Mouse (Mus musculus): Measurements from ENCODE around the gene Lamtor1. TPM values are rescaled to one million over a fixed set of nuclear protein-coding genes. Genes with fewer than 3 reads are reported as not detected.
"Not testable (repeated sequence)": the region's sequence is repeated elsewhere in the genome, so short reads cannot be mapped to it uniquely, and the experiment has no call there.

Lamtor1 gene
- total RNA-seq, 2 experiments from 2014 or later, result 90.2 to 100.0 TPM

DNA sequence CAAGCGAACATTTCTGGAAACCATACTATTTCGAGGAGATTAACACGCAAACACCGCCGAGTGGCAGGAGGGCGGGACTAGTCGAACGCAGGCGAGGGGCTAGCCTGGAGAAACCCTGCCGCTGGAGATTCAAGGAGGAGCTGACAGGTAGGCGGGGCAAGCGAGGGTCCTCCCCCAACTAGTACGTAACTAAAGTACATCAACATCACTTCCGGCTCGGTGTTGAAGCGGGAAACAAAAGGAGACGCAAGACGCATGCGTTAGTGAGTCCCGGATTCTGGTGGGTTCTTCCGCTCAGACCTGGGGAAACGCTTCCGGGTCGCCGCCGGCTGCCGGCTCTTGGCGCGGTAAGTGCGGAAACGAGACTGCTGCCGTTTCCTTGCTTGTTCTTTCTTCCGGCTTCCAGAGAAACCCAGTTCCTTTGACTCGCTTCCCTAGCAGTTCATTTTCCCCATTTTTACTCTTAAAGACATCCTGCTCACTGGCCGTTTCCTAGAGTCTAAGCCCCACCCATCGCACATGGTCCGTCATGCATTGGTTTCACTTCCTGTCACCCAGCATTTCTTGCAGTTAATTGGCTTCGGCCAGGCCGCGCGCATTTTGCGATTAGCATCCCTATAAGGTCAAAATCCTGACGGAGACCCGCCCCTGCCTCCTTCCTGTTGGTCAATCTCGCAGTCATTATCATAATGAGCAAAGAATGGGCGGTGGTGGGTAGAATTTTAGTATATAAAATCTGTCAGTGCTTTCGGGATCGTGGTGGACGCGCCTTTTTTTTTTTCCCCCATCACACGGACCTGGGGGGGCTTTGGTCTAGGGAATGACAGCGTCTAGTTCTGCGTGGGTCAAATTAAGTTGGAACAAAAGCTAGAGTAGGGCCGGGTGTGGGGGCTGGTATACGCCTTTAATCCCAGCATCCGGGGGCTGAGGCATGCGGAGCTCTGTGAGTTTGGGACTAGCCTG lies 9.3 kb upstream of the Lamtor1 start:
- intact Hi-C loops (cut with DNase I), result loop anchor here (5.0 kb wide), 4 partner anchors 36 to 234 kb away; partner anchors contain the start of genes Clpb, Inppl1, Lrrc51 and Numa1
- DNase-seq, result peak; percentile 91 to 95

DNA sequence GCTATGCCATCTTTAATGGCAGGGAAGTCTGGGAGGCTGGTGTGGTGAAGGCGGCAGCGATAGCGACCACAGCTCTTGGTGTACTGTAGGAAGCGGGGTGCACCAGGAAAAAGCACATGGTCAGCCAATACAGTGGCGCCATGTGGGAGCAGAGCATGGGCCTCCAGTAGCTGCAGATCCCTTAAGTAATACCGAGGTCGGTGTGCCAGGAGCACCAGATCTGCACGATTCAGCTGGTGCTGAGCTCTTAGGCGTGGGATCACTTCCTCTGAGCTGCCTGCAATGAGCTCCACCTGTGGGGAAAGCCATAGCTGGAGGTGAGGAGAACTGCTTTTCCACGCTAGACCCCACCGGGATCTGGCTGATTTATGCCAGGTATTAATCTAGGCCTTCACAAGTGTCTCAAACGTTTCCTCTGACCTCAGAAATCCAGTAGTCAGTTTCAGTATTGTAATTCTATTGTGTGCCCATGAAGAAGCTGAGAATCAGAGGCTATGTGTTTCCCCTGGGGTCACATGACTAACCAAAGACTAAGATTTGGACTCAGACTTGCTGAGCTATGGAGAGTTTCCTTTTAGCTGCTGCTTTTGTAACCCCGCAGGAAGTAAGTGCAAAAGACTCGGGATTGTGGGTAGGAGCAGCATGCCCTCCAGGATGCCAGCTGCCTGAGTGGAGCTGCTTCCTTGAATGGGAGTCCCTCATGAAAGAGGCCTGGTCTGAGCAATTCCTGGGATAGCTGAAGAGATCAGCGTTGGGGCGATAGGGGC lies 5.2 kb upstream of the Lamtor1 start:
- intact Hi-C loops (cut with DNase I), result no loop called here

DNA sequence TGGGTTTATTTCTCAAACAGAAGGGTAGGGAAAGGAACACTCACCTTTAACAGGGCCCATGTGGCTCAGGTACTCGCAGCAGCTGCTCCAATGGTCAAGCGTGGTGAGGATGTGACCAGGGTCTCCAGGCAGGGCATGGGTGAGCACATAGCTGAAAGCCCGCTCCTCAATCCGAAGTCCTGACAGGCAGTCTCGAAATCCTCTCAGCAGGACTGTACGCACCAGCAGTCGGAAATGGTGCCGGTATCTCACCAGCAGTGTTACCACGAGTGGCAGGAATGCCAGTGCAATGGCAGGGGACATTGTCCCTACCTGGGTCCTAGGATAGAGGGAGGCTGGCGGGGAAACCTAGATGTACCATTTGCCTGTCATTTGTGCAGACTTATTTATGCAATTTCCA lies 3.7 kb upstream of the Lamtor1 start:
- no peak for DNase-seq
- intact Hi-C loops (cut with DNase I), result no loop called here

More for the DNA sequence above, 5.2 kb upstream of the Lamtor1 start:
- no peak for DNase-seq

DNA sequence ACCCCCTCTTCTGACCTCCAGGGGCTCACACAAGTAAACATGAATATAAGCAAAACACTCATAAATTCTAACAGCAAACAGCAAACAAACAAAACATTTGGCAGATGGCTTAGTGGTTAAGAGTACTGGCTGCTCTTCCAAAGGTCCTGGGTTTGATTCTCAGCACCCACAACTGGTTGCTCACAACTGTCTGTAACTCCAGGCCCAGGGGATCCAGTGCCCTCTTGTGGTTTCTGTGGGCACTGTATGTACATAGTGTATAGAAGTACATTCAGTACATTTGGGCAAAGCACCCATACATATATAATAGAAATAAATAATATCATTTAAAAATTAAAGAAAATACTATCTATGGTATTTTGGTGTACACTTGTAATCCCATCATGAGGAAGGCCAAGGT lies 2.9 kb upstream of the Lamtor1 start:
- intact Hi-C loops (cut with DNase I), result no loop called here
- no peak for DNase-seq

DNA sequence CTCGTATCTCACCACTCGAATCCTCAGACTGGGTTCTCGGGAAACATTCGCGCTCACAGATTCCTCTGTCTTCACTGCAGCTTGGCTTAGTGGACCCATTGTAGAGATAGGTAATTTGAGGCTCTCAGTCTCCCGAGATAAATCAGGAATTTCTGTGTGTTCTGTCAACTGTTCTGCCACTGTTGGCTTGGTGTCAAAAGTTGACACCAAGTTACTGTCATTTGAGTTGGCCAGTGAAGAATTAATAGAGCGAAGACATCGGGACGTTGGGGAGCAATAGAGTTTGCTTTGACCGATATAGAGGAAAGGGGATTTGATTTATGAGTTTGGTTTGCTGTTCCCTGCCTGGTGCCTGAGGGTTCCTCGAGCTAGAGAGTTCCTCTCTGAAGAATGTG lies 580 bp downstream of the Lamtor1 start, which contains the start of gene Tomt:
Gene Tomt, minus strand, starts transcription at position 73 of the 395 bp plus-strand sequence.
- no peak for DNase-seq
- intact Hi-C loops (cut with DNase I), result no loop called here

DNA sequence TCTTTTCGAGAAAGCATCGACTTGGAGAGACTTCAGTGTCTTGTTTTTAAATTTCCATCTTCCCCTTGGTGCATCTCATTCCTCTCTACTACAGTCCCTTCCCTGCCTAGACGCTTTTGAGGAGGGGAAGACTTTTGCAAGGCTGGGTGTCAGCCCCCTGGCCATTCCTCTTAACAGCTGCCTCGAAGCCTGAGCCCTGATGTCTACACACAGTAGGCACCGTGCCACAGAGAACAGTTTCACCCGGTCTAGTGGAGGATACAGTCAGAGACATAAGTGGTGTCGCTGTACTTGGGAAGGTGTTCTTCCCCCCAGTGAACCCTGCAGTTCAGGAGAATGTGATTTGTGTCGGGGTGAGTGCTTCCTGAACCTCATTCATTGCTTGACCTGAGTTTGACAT lies 992 bp downstream of the Lamtor1 start:
- DNase-seq, result no peak
- intact Hi-C loops (cut with DNase I), result no loop called here

DNA sequence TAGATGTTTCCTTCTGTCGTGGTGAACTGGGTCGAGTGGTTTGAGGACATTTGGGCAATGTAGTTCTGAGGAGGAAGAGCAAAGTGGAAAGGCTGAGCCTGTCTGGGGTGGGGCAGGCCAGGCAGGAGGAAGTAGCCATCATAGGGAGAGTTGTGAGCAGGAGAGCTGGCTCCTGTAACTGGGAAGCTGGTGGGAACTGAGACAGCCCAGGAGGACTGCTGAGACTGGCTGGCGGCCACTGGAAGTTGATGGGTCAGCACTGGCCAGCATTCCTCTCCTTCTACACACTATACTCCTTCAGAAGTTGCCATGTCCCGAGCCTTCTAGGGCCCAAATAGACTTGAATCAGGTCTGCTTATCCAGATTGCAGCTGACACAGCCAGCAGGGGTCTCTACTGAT lies 2.7 kb downstream of the Lamtor1 start:
- DNase-seq, result peak in 1 of 2 experiments; percentile 26
- intact Hi-C loops (cut with DNase I), result no loop called here

DNA sequence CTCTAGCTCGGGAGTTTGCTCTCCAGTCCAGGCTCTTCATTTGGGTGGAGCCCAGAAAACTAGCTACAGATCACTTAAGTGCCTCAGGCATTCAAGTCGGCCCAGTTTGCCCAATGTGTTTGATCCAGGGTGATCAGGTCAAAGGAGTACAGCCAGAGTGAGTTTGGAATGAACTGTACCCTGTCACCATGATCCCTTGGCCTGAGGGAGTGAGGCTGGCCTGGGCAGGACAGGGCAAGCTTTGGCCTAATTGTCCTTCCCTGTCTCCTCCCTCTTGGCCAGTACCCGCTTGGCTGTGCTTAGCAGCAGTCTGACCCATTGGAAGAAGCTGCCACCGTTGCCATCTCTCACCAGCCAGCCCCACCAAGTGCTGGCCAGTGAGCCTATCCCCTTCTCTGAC lies 4.4 kb downstream of the Lamtor1 start:
- DNase-seq, result no peak
- intact Hi-C loops (cut with DNase I), result no loop called here

DNA sequence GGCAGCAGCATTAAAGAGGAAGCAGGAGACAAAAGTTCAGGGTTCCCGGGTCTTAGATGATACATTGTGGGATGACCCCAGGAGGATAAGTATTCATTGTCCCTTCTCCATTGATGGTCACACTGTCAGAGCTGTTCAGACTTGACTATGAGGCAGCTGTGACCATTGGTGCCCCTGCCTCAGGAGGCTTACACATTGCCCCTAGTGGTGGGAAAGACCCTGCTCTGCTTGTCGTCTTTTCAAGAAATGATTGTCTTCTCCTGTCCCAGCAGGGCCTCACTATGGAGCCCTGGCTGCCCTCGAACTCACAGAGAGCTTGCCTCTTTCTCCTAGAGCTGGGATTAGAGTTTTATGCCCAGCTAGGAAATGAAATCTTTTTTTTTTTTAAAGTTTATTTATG lies 6.3 kb downstream of the Lamtor1 start:
- intact Hi-C loops (cut with DNase I), result no loop called here

DNA sequence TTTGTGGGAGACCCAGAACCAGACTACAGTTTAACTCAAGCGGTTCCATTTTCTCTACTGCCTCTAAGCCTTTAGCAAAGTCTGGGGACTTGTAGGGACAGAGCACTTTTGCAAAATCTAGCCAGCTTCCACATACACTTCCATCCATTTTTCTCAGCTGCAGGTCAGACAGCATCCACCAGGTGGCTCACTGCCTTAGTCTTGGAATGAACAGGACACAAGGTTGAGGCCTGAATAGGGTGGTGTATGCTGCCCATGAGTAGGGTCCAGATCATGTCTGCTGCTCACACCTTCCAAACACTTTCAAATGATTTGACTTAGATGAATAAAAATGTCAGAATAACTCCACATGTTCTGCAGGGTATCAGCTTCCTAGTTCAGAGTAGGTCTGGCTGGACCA lies 12.4 kb downstream of the Lamtor1 start:
- intact Hi-C loops (cut with DNase I), result loop anchor here (2.0 to 5.0 kb wide), 3 partner anchors 49 to 161 kb away; no protein-coding TSS in a partner anchor
- peak; percentile 59 to 77 for DNase-seq

More for the DNA sequence above, 6.3 kb downstream of the Lamtor1 start:
- no peak for DNase-seq

DNA sequence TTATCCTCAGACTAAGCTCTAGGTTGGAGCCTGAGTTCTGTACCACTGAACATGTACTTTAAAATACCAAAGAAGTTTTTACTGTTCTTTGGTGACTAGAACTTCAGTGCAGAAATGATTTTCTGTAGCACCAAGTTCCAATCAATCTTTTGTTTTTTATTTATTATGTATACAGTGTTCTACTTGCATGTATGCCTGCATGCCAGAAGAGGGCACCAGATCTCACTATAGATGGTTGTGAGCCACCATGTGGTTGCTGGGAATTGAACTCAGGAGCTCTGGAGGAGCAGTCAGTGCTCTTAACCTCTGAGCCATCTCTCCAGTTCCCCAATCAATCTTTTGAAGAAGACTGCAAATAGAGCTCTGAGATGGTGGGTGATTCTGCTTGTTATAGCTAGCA lies 20.2 kb downstream of the Lamtor1 start:
- intact Hi-C loops (cut with DNase I), result not testable (repeated sequence)

DNA sequence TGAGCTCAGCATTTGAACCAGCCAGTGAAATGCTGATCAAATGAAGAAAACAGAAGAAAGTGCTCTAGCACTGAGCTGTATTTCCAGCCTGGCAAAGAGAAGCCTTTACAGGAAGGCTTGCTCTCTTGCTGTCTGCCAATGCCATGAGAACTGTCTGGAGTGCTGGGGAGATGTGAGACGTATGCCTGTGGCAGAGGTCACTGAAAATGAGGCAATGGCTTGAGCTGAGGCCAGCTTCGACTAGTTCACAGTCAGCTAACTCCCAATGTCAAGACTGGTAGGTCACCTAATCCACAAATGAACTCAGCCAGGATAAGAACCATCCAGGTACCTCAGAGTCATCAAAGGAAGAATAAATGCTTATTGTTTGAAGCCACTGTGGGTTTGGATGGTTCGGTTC lies 22.4 kb downstream of the Lamtor1 start:
- no peak for DNase-seq
- intact Hi-C loops (cut with DNase I), result no loop called here

More for the DNA sequence above, 20.2 kb downstream of the Lamtor1 start:
- DNase-seq, result not testable (repeated sequence)

DNA sequence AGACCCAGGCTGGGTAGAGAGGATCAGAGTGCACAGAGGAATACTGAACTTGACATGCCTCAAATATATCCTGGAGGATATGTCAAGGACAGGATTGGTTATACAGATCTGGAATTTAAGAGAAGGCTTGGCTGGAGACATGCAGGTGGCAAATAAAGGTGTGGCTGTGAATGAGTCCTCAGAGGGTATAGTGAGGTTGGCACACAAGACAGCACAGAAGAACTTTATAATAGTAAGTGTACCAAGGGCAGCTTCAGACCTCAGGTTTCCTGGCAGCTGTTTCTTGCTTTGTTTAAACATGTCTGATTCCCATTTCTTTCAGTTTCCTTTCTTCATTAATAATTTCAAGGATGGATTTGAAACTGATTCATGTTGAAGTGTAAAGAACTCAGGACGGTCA lies 26.8 kb downstream of the Lamtor1 start:
- DNase-seq, result no peak
- intact Hi-C loops (cut with DNase I), result loop anchor here (5.0 kb wide), 1 partner anchor 35 kb away; no protein-coding TSS in a partner anchor

DNA sequence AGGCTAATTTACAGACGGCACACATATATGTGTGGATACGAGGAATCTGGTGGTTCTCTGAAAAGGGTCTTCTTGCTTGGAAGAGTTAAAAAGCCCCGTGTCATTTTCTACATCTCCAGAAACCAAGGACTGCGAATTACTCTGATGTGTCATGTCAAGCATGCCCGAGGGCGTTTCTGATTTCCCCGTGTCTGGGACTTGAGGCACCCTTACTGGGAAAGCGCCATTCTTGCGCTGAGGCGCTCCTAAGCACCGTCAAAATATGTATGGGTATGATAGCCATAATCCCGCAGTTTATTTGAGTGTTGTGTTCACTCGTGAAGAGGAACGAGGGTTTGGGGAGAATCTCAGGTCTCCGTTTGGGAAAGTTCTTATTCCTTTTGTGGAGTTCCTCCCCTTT lies 27.6 kb downstream of the Lamtor1 start:
- intact Hi-C loops (cut with DNase I), result loop anchor here (5.0 kb wide), 1 partner anchor 36 kb away; no protein-coding TSS in a partner anchor
- DNase-seq, result no peak

DNA sequence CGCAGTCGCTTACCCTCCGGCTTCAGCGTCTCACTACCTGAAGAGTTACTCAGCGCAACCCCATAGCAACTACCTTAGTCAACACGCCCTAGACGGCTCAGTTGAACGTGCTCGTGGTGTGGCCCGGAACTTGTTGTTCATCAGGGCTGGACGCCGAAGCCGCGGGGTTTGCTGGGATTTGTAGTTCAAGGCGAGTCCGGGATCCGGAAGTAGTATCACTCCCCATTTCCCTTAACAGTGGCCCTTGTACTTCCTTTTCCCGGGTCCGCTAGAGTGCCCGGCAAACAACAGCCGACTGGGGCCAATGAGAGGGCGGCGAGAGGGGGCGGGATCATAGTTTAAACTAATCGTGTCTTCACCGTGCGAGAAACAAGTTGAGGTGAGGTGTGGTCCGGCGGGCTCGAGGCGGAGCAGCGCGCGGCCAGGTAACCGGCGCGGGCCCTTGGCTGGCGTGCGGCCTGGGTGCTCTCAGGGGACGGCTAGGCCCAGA lies 28.1 kb downstream of the Lamtor1 start, which contains the start of the genes Lrrc51 and Numa1:
Gene Lrrc51, minus strand, starts transcription at position 145 of the 490 bp plus-strand sequence.
Gene Numa1, plus strand, starts transcription at position 361 of the 490 bp plus-strand sequence.
- DNase-seq, result peak; percentile 93 to 96
- intact Hi-C loops (cut with DNase I), result loop anchor here (2.0 to 5.0 kb wide), 2 partner anchors 36 to 37 kb away; no protein-coding TSS in a partner anchor

DNA sequence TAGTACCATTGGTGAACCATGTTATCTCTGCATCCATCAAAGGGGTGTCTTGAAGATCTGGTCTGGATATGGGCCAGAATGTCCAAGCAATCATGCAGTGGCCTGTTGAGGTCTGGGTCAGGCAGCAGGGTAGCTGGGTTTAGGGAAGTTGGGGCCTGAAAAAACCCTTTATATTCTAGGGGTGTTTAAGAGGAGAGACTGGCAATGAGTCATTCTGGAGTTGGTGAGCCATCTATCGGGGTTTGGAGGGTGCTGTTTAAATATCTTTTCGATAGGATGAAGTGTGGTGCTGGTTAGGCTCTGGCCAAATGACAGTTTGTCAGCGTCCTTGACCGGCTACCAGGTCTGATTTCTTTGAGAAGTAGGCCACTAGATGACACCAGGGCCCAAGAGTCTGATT lies 30.3 kb downstream of the Lamtor1 start:
- intact Hi-C loops (cut with DNase I), result loop anchor here (2.0 kb wide), 1 partner anchor 35 kb away; no protein-coding TSS in a partner anchor
- no peak for DNase-seq

DNA sequence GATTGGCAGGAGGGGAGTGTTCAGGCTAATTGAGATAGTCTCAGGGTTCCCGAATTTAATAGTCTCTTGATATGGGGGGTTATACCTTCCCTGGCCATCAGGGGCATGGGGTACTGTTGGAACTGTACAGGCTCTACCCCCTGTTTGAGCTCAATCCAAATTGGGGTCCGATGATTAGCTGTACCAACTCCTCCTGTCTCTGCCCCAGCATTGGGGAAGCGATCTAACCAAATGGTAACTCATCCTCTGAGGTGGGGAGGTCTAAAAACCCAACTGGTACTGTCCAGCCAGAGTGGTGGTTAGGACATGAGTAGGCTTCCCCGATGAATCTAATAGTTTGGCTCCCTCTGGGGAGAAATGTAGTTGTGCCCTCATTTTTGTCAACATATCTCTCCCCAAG lies 31.3 kb downstream of the Lamtor1 start:
- intact Hi-C loops (cut with DNase I), result no loop called here
- DNase-seq, result no peak

DNA sequence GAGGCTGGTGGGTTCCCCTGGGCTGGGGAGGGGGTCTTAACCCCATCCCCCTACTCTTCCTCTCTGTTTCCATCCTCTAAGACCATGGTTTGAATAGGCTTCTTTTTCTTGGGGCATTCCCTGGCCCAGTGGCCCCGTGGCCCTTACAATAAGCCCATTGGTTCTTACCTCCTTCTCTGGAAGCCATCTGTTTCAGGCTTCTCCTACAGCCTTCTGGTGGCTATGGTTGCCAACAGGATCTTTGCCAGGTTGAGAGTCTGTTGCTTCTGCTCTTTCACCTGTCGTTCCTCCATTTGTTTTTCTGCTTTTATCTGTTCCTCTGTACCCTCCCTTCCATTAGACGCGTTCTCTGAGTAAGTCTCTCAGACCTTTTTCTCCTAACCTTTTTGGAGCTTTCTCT lies 31.9 kb downstream of the Lamtor1 start:
- intact Hi-C loops (cut with DNase I), result no loop called here
- no peak for DNase-seq

DNA sequence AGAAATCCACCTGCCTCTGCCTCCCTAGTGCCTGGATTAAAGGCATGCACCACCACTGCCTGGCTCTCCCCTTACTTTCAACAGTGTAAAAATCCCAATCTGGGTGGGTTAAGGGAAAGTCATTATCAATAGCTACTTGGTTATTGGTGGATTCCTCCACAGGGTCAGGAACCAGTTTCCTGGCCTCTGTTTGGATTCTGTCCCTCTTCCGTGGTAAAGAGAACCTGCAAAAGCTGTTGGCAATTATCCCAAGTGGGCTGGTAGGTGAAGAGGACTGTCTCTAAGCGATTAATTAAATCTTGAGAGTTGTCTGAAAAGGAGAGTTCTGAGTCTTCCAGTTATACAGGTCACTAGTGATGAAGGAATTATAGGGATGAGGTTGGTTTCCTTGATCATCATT lies 32.6 kb downstream of the Lamtor1 start:
- intact Hi-C loops (cut with DNase I), result no loop called here
- no peak for DNase-seq

DNA sequence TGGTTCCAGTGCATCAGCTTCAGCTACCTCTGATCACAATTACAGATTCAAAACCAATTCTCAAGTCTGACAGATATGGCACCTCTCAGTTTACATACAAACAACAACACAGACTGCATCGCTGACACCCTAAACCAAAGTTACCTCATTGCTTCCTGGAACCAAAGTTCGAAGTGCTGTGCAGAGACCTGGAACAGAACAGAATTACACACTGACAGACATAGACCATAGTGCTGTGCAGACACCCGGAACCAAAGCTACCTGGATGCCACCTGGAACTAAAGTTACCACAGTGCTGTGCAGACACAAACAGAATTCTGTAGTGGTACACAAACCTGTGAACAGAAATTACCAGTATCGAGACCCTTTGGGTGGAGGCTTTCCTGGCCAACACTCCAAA lies 34.1 kb downstream of the Lamtor1 start:
- DNase-seq, result no peak
- intact Hi-C loops (cut with DNase I), result no loop called here
